Mouse (Mus musculus) left cerebral cortex, postnatal 14 days (tissue): ENCODE results near the gene Gpr61. TPM values are rescaled to one million over a fixed set of nuclear protein-coding genes. Genes with fewer than 3 reads are reported as not detected.

Experiments used
- DNase-seq, 2 experiments: peaks; one replicate each; pipeline ENCODE4 v3.0.0; 2021 to 2022; ENCODE audit warnings: low spot score in 2 of 2, mixed read lengths in 1 of 2
- intact Hi-C: fragments of 180-260 bp; cut with DNase I; formaldehyde crosslinking; loops from one replicate; pipeline ENCODE4 v1.15.1; 2025
- total RNA-seq, 2 experiments: library from RNA; stranded (reverse); gene quantifications; 2 replicates each; pipeline ENCODE4 v1.2.3; 2021

The Gpr61 gene
- total RNA-seq, 2 experiments from 2014 or later: 19.7 to 21.0 TPM

- intact Hi-C loops: no loop called here
- no peak for DNase-seq
These were observed 30.1 kb upstream of the Gpr61 start for GRCm38 (mm10) chr3:108184742-108185141.

GRCm38 (mm10) chr3:108180514-108180913, 25.8 kb upstream of the Gpr61 start:
- intact Hi-C loops: no loop called here
- no peak for DNase-seq

GRCm38 (mm10) chr3:108178756-108179715, 24.4 kb upstream of the Gpr61 start:
- intact Hi-C loops: no loop called here
- DNase-seq: no peak

- DNase-seq: peak; percentile 71 to 72
- intact Hi-C loops: no loop called here
These were observed 20.2 kb upstream of the Gpr61 start for GRCm38 (mm10) chr3:108174672-108175531.

- DNase-seq: no peak
- intact Hi-C loops: no loop called here
These were observed 14.5 kb upstream of the Gpr61 start for GRCm38 (mm10) chr3:108169199-108169598.

GRCm38 (mm10) chr3:108167499-108167898, 12.8 kb upstream of the Gpr61 start:
- no peak for DNase-seq
- intact Hi-C loops: no loop called here

- intact Hi-C loops: no loop called here
- DNase-seq: peak; percentile 53 to 79
These were observed 12.0 kb upstream of the Gpr61 start for GRCm38 (mm10) chr3:108166486-108167211.

- no peak for DNase-seq
- intact Hi-C loops: loop anchor here (2.0 kb wide), 1 partner anchor 37 kb away; no protein-coding TSS in a partner anchor
These were observed 11.0 kb upstream of the Gpr61 start for GRCm38 (mm10) chr3:108165532-108166315.

GRCm38 (mm10) chr3:108164807-108165206, 10.1 kb upstream of the Gpr61 start:
- peak; percentile 89 to 92 for DNase-seq
- intact Hi-C loops: loop anchor here (2.0 to 5.0 kb wide), 4 partner anchors 38 to 222 kb away; partner anchors contain the start of gene Psma5

- DNase-seq: no peak
- intact Hi-C loops: loop anchor here (2.0 to 5.0 kb wide), 4 partner anchors 39 to 223 kb away; partner anchors contain the start of gene Psma5
These were observed 9.4 kb upstream of the Gpr61 start for GRCm38 (mm10) chr3:108164091-108164490.

GRCm38 (mm10) chr3:108158383-108159037, 3.8 kb upstream of the Gpr61 start:
- peak; percentile 77 to 88 for DNase-seq
- intact Hi-C loops: no loop called here

GRCm38 (mm10) chr3:108152290-108152689, 2.4 kb downstream of the Gpr61 start:
- DNase-seq: no peak
- intact Hi-C loops: no loop called here

GRCm38 (mm10) chr3:108147386-108148235, 7.1 kb downstream of the Gpr61 start:
- DNase-seq: peak; percentile 93 to 95
- intact Hi-C loops: loop anchor here (2.0 to 10.0 kb wide), 4 partner anchors 60 to 283 kb away; partner anchors contain the start of genes Ampd2 and Gstm6

- DNase-seq: no peak
- intact Hi-C loops: loop anchor here (5.0 to 10.0 kb wide), 3 partner anchors 59 to 282 kb away; partner anchors contain the start of genes Ampd2 and Gstm6
These were observed 8.0 kb downstream of the Gpr61 start for GRCm38 (mm10) chr3:108146671-108147070.

- peak; percentile 83 to 90 for DNase-seq
- intact Hi-C loops: loop anchor here (5.0 to 10.0 kb wide), 3 partner anchors 58 to 281 kb away; partner anchors contain the start of genes Ampd2 and Gstm6
These were observed 8.9 kb downstream of the Gpr61 start, which contains the start of gene Gnai3 for GRCm38 (mm10) chr3:108145534-108146445. TSS of gene Gnai3 (minus strand) at chr3:108146146.

GRCm38 (mm10) chr3:108140786-108141185, 13.9 kb downstream of the Gpr61 start:
- intact Hi-C loops: loop anchor here (10.0 kb wide), 2 partner anchors 196 to 276 kb away; partner anchors contain the start of gene Gstm6
- no peak for DNase-seq
